Mouse (Mus musculus) forebrain, embryonic 15.5 days (tissue): ENCODE results near the gene Cyp1a1. TPM values are rescaled to one million over a fixed set of nuclear protein-coding genes. Genes with fewer than 3 reads are reported as not detected.
A peak's percentile ranks its signal among the peaks of the same experiment; 100 is the strongest.

ENCODE experiments used
- ATAC-seq: fragments of 200-750 bp; cut with Nextera tagmentation; replicated peaks from 2 replicates; pipeline ENCODE4 v1.8.0; 2017; ENCODE audit warnings: mild to moderate bottlenecking, moderate TSS enrichment, moderate library complexity
- H3K27ac ChIP-seq: fragments of 300-500 bp; sonication (generic); replicated peaks from 2 replicates; pipeline ENCODE4 v1.5.1; 2015; ENCODE audit warnings: mild to moderate bottlenecking, inconsistent platforms
- H3K27me3 ChIP-seq: fragments of 300-500 bp; sonication (generic); 2 replicates; pipeline ENCODE4 v1.6.1; 2015; ENCODE audit warnings: inconsistent platforms
- H3K36me3 ChIP-seq: fragments of 300-500 bp; sonication (generic); 2 replicates; pipeline ENCODE4 v1.6.1; 2015; ENCODE audit warnings: mild to moderate bottlenecking, inconsistent platforms
- H3K4me1 ChIP-seq: fragments of 300-500 bp; sonication (generic); 2 replicates; pipeline ENCODE4 v1.6.1; 2015; ENCODE audit warnings: inconsistent platforms
- H3K4me2 ChIP-seq: fragments of 300-500 bp; sonication (generic); replicated peaks from 2 replicates; pipeline ENCODE4 v1.6.1; 2015; ENCODE audit warnings: mild to moderate bottlenecking, inconsistent platforms
- H3K4me3 ChIP-seq: fragments of 300-500 bp; sonication (generic); 2 replicates; pipeline ENCODE4 v1.5.1; 2015; ENCODE audit warnings: mild to moderate bottlenecking, inconsistent platforms
- H3K9ac ChIP-seq: fragments of 300-500 bp; sonication (generic); replicated peaks from 2 replicates; pipeline ENCODE4 v1.6.1; 2015; ENCODE audit warnings: mild to moderate bottlenecking, inconsistent platforms
- H3K9me3 ChIP-seq: fragments of 300-500 bp; sonication (generic); 2 replicates; pipeline ENCODE4 v1.6.1; 2016; ENCODE audit warnings: inconsistent platforms
- WGBS: fragments of 180-500 bp; shearing (Covaris S2); methylation state at CpG from one replicate; pipeline ENCODE4 v1.1.7; 2015; ENCODE audit warnings: mixed read lengths; 5-methylcytosine and 5-hydroxymethylcytosine counted together
- polyA plus RNA-seq: library from polyadenylated mRNA; unstranded; fragments of >200 nt; fragmentation: Nextera tagmentation; extraction: Ambion mirVana; gene quantifications from 2 replicates; pipeline ENCODE4 v1.2.1, GENCODE M21; 2015

Gene Cyp1a1
- polyA plus RNA-seq, 1 experiment from 2014 or later, result 0.20 TPM

DNA sequence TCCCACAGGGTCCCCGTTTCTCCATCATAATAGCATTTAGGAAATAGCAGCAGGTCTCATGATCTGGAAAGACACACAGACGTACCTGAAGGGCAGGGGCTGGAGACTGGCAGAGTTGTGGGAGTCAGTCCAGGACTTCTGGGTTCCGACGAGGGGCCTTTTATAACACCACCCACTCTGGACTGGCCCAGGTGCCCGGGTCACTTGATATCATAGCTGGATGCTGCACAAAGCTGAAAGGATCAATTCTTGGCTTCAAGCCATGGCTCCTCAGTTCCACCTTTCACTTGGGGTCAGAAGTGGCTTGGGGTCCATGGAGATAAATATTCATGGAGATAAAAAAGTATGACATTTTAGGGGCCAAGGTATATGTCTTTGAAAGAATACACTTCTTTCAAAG is 4.2 kb upstream of the Cyp1a1 start, which contains the start of gene Cyp1a2:
Gene Cyp1a2, minus strand, starts transcription at position 184 of the 400 bp plus-strand sequence.
- Histone ChIP-seq H3K27me3 (no peaks in the 10 kb centered on the region), H3K4me2 (no peak within 1 kb of the TSS), H3K36me3 (no peaks in the 10 kb centered on the region), H3K27ac (no peak within 1 kb of the TSS), H3K4me3 (no peak within 1 kb of the TSS), H3K4me1 (no peaks in the 10 kb centered on the region), H3K9me3 (no peaks in the 10 kb centered on the region), H3K9ac (no peak within 1 kb of the TSS)
- 81% methylated on average over 5 of the region's 5 CpGs for WGBS
- no peak for ATAC-seq

DNA sequence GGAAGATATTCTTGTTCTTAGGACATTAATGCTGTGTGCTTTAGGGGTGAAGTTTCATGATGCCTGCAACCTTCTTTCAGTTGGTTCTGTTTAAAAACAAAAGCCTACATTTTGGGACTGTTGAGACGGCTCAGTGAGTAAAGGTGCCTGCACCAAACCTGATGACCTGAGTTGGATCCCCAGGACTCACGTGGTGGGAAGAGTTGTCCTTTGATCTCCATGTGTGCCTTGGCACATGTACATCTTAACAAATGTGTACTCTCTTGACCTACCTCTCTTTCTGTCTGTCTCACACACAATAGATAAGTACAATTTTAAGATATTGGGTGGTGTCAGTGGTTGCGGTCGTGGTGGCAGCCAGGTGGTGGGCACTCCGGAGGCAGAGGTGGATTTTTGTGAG is 1.7 kb upstream of the Cyp1a1 start:
- no peaks in the 10 kb centered on the region for H3K9me3 ChIP-seq
- no peaks in the 10 kb centered on the region for H3K4me1 ChIP-seq
- no peak overlapping the region for H3K9ac ChIP-seq
- H3K27ac ChIP-seq, result no peak overlapping the region
- H3K4me3 ChIP-seq, result no peak overlapping the region
- H3K27me3 ChIP-seq, result no peaks in the 10 kb centered on the region
- ATAC-seq, result no peak
- H3K4me2 ChIP-seq, result no peak overlapping the region
- 90% methylated on average over 5 of the region's 5 CpGs for WGBS
- no peaks in the 10 kb centered on the region for H3K36me3 ChIP-seq

DNA sequence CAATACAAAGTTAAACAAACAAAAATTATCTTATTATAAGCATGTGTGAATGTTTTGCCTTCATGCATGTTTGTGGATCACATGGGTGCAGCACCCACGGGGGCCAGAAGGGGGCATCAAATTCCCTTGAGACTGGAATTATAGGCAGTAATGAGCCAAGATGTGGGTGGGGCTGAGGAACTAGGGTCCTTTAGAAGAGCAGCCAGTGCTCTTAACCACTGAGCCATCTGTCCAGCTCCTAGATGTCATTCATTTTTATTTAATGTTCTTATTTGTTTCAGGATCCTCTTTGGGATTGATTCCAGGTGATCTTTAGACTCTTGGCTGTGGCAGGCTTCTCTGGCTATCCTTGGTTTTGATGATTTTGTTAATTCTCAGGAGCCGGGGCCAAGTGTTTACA is 430 bp downstream of the Cyp1a1 start:
- no peaks in the 10 kb centered on the region for H3K9me3 ChIP-seq
- WGBS, result 55% methylated on average over 2 of the region's 2 CpGs
- no peak overlapping the region for H3K4me3 ChIP-seq
- H3K27me3 ChIP-seq, result no peaks in the 10 kb centered on the region
- no peak overlapping the region for H3K4me2 ChIP-seq
- ATAC-seq, result no peak
- H3K9ac ChIP-seq, result no peak overlapping the region
- no peaks in the 10 kb centered on the region for H3K4me1 ChIP-seq
- no peak overlapping the region for H3K27ac ChIP-seq
- H3K36me3 ChIP-seq, result no peaks in the 10 kb centered on the region

DNA sequence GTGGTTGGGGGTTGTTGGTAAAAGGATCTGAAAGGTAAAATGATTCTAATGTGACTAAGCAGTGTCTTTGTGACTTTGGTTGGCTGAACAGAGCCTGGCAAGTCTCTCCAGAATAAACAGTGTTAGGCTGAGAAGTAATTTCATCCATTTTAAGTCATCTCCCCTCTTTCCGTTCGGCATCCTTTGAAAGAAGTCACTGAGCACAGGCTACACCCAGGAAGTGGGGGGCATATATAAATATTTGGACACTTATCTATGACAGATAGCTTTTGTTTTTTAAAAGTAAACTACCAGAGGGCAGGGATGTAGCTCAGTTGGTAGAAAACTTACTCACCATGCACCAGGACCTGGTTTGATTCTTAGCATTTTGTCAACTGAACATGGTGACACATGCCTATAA is 878 bp downstream of the Cyp1a1 start:
- Histone ChIP-seq H3K4me2 (no peak overlapping the region), H3K4me3 (no peak overlapping the region), H3K4me1 (no peaks in the 10 kb centered on the region), H3K36me3 (no peaks in the 10 kb centered on the region), H3K9me3 (no peaks in the 10 kb centered on the region), H3K9ac (no peak overlapping the region), H3K27ac (no peak overlapping the region), H3K27me3 (no peaks in the 10 kb centered on the region)
- 92% methylated on average over 2 of the region's 2 CpGs for WGBS
- no peak for ATAC-seq

DNA sequence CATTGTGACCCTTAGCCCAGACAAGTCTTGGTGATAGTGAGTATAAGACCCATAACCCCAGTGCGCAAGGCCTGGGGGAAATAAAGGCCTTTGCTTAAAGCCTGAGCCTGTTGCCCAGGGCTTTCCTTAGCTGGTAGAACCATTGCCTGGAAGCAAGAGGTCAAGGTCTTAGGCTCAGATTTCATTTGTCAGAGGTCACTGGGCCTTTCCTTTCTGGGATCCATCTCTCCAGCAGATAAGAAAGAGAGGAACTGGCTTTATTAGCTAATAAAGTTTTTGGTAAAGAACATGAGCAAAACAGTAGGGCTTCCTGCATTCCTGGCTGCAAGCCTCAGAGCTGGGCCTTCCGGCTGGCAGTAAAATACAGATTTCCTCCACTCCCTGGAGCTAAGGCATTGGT is 6.4 kb downstream of the Cyp1a1 start:
- no peak for ATAC-seq
- Histone ChIP-seq H3K9me3 (no peaks in the 10 kb centered on the region), H3K27me3 (peaks cover 25% of the 10 kb centered on the region; the same call in 1 of the 2 replicates), H3K4me1 (peaks cover 14% of the 10 kb centered on the region), H3K27ac (no peak overlapping the region), H3K4me3 (no peak overlapping the region), H3K4me2 (no peak overlapping the region), H3K36me3 (no peaks in the 10 kb centered on the region), H3K9ac (no peak overlapping the region)
- WGBS, result 92% methylated on average over 2 of the region's 2 CpGs

DNA sequence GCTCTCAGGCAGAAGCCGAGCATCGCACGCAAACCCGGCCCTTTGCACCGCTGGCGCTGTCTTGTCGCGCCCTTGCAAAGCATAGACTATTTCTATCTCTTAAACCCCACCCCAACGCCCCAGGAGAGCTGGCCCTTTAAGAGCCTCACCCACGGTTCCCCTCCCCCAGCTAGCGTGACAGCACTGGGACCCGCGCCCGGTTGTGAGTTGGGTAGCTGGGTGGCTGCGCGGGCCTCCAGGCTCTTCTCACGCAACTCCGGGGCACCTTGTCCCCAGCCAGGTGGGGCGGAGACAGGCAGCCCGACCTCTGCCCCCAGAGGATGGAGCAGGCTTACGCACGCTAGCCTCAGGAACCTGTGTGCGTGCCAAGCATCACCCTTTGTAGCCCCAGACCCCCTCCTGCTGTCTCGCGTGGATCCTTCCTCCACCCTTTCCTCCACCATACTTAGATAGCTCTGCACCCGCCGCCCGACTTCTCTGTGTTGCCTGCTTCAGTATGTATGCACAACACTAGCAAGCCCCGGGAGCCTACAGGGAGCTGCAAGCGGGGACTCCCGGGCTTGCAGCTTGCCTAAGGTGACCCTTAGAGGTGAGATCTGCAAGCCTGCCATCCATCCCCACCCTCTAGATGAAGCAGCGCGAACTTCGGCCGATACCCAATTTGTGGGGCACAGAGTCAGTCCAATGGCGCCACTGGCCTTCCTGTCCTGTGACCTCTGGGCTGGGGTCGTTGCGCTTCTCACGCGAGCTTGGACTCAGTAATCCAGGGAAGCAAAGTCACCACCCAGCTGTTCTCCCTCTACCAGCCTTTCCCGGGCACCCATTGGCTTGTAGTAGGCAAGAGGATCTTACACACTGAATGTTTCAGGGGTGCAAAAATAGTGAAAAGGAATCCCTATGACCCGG is 8.9 kb downstream of the Cyp1a1 start:
- Histone ChIP-seq H3K27me3 (peaks cover 26% of the 10 kb centered on the region; the same call in 1 of the 2 replicates), H3K9me3 (no peaks in the 10 kb centered on the region), H3K36me3 (no peaks in the 10 kb centered on the region), H3K4me3 (peak overlapping the region; percentile 50), H3K27ac (0 out of 2 replicates have a peak overlapping the region, but pooled peaks have one; percentile 1), H3K4me2 (peak overlapping the region; percentile 75), H3K9ac (peak overlapping the region; percentile 55), H3K4me1 (peaks cover 14% of the 10 kb centered on the region)
- peak; percentile 85 for ATAC-seq
- 2% methylated on average over 42 of the region's 42 CpGs for WGBS

DNA sequence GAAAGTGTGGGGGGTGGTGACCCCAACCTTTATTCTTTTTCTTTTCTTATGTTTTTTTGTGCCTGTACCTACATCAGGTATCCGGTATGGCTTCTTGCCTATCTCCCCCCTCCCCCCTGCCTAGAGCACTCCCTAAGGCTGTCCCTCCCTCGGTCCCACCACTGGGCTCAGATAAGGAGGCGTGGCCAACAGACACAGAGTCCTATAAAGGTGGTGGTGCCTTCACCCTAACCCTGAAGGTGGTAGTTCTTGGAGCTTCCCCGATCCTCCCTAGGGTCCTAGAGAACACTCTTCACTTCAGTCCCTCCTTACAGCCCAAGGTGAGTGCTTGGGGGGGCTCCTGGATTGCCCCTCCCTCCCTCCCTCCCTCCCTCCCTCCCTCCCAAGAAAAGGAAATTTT is 9.7 kb downstream of the Cyp1a1 start:
- no peak for ATAC-seq

DNA sequence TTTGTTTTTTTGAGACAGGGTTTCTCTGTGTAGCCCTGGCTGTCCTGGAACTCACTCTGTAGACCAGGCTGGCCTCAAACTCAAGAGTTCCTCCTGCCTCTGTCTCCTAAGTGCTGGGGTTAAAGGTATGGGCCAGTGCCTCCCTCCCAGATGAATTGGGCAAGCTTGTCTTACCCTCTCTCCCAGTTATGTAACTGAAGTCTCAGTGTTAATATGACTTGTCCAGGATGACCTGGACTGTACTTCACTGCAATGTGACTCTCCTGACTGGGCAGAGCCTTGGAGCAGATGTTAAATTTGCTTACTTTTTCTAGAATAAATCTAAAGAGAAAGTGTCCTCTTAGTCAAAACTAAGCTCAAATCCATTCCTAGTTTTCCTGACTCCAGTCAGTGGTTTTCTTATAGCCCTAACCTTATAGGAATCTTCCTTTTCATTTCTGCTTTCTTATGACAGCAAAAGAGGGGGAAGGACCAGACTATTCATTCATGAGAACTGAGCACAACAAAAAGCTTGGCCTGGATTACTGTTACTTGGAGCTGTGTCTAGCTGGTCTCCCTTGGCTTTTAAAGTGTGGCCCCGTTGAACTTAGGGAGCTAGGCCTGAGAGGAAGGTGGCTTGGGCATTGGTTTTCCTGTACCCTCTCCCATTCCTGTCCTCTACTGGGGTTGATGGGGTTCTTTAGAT is 10.9 kb downstream of the Cyp1a1 start:
- 84% methylated on average over 1 of the region's 1 CpGs for WGBS
- H3K9ac ChIP-seq, result no peak overlapping the region
- no peaks in the 10 kb centered on the region for H3K36me3 ChIP-seq
- ATAC-seq, result no peak
- H3K9me3 ChIP-seq, result no peaks in the 10 kb centered on the region
- H3K27me3 ChIP-seq, result peaks cover 26% of the 10 kb centered on the region; the same call in 1 of the 2 replicates
- peaks cover 14% of the 10 kb centered on the region for H3K4me1 ChIP-seq
- no peak overlapping the region for H3K4me3 ChIP-seq
- H3K4me2 ChIP-seq, result no peak overlapping the region
- no peak overlapping the region for H3K27ac ChIP-seq

More for the DNA sequence above, 9.7 kb downstream of the Cyp1a1 start:
- WGBS, result 24% methylated on average over 4 of the region's 4 CpGs
- Histone ChIP-seq H3K9ac (no peak overlapping the region), H3K9me3 (no peaks in the 10 kb centered on the region), H3K4me3 (no peak overlapping the region), H3K4me1 (peaks cover 14% of the 10 kb centered on the region), H3K27me3 (peaks cover 26% of the 10 kb centered on the region; the same call in 1 of the 2 replicates), H3K27ac (no peak overlapping the region), H3K4me2 (no peak overlapping the region), H3K36me3 (no peaks in the 10 kb centered on the region)

DNA sequence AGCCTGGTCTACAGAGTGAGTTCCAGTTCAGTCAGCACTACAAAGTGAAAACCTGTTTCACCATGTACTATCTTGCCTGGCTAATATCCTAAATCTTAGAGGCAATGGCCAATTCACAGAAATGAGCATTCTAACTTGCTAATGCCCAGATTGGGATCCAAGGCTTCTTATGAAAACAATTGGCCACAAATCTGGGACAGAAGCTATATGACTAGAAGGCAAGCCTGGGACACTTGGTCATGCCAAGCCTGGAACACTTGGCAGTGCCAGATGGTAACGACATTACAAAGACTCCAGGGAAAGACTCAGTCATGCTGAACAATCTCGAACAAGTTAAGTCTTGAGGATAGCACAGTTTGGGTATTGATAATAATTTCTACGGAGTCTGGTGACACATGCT is 18.8 kb downstream of the Cyp1a1 start:
- Histone ChIP-seq H3K4me2 (no peak overlapping the region), H3K9ac (no peak overlapping the region), H3K36me3 (no peaks in the 10 kb centered on the region), H3K27ac (no peak overlapping the region), H3K27me3 (no peaks in the 10 kb centered on the region), H3K4me3 (no peak overlapping the region), H3K4me1 (peaks cover 22% of the 10 kb centered on the region), H3K9me3 (0 out of 2 replicates have a peak, but pooled peaks cover 5% of the 10 kb centered on the region)
- 91% methylated on average over 3 of the region's 3 CpGs for WGBS
- no peak for ATAC-seq

DNA sequence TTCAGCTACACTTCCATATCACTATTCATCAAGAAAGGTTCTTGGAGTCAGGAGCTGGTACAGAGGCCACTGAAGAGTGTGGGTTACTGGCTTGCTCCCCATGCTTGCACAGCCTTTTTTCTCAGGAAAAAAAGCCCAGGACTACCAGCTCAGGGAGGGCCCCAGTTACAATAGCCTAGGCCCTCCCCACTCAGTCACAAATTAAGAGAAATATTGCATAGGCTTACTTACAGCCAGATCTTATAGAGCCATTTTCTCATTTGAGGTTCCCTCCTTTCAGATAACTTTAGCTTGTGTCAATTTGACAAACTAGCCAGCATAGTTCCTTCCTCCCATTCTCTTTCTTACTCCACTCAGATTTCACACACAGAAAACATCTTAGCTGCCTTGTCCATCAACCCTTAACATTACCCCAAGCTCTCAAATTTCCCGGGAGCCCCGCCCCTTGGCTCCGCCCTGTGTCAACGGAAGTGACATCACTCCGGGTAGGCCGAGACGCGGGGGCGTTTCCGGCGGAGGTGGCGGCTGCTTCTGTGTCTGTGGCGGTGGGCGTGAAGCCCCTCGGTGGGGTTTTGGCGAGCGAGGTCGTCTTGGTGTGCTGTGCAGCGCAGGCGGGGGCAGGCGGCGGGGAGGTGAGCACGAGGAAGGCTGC is 20.5 kb downstream of the Cyp1a1 start, which contains the start of gene Edc3:
Gene Edc3, plus strand, starts transcription at position 473 of the 652 bp plus-strand sequence.
- Histone ChIP-seq H3K4me2 (peak within 1 kb of the TSS; percentile 77), H3K9me3 (0 out of 2 replicates have a peak, but pooled peaks cover 5% of the 10 kb centered on the region), H3K4me3 (peak within 1 kb of the TSS; percentile 95), H3K27me3 (no peaks in the 10 kb centered on the region), H3K36me3 (peaks cover 6% of the 10 kb centered on the region; the same call in 1 of the 2 replicates), H3K9ac (peak within 1 kb of the TSS; percentile 93), H3K27ac (peak within 1 kb of the TSS; percentile 87), H3K4me1 (peaks cover 22% of the 10 kb centered on the region)
- peak; percentile 93 for ATAC-seq
- WGBS, result 0% methylated on average over 23 of the region's 23 CpGs

DNA sequence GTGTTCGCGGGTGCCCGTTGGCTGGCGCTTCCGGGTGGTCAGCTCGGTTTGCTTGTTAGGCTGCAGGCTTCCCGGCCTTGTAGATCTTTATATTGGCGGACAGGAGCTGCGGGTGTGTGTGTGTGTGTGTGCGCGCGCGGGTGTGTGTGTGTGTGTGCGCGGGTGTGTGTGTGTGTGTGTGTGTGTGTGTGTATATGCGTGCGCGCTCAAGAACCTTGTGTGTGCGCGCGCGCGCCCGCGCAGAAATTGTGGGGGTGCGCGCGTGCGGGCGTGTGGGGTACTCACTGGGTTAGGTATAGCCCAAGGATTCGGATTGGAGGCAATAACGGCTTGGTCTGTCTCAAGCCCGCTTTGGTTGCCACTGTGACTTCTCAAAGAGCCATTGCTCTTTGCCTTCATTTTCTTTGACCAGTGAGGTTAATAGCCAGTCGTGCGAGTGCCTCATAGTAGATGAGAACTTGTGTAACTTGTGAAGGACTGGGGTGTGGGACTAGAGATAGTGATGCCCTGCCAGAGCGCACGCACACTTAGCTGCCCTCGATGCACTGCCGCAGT is 21.1 kb downstream of the Cyp1a1 start:
- Histone ChIP-seq H3K4me2 (peak overlapping the region; percentile 77), H3K4me3 (peak overlapping the region; percentile 95), H3K9me3 (0 out of 2 replicates have a peak, but pooled peaks cover 5% of the 10 kb centered on the region), H3K36me3 (peaks cover 10% of the 10 kb centered on the region; the same call in 1 of the 2 replicates), H3K9ac (peak overlapping the region; percentile 93), H3K4me1 (peaks cover 22% of the 10 kb centered on the region), H3K27ac (peak overlapping the region; percentile 87), H3K27me3 (no peaks in the 10 kb centered on the region)
- ATAC-seq, result peak; percentile 7
- 4% methylated on average over 38 of the region's 39 CpGs for WGBS
